Mouse (Mus musculus): ENCODE results near the gene Id2.

DNA sequence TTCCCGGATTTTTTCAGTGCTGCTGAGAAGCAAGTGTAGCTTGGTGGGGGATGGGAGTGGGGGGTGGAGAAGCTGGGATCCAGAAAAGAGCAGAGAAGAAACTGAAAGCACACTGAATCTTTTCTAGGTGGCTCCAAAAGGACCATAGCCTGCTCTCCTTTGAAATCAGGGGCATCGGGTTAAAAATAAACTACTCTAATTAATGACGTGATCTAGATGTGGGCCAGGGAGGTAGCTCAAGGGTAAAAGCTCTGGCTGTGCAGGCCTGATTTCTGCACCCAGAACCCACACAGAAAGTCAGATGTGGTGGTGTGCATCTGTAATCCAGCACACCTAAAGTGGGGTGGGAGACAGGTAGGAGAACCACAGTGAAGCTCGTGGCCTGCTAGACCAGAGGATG, 30.7 kb upstream of the Id2 start:
- TF ChIP-seq POLR2A (IDR thresholded peaks at IDR 0.05; ENCODE audit: control insufficient read depth, extremely low read depth, insufficient read depth, low read length, poor library complexity) (no peak), CTCF (IDR thresholded peaks at IDR 0.05; ENCODE audit: borderline replicate concordance, control insufficient read depth, extremely low read depth, insufficient read depth, low read length, poor library complexity) (no peak)

Data from thymus, adult 2 months (tissue).